Mouse (Mus musculus): Measurements from ENCODE around the gene Ino80e.
A peak's percentile ranks its signal among the peaks of the same experiment; 100 is the strongest.

The Ino80e gene

DNA sequence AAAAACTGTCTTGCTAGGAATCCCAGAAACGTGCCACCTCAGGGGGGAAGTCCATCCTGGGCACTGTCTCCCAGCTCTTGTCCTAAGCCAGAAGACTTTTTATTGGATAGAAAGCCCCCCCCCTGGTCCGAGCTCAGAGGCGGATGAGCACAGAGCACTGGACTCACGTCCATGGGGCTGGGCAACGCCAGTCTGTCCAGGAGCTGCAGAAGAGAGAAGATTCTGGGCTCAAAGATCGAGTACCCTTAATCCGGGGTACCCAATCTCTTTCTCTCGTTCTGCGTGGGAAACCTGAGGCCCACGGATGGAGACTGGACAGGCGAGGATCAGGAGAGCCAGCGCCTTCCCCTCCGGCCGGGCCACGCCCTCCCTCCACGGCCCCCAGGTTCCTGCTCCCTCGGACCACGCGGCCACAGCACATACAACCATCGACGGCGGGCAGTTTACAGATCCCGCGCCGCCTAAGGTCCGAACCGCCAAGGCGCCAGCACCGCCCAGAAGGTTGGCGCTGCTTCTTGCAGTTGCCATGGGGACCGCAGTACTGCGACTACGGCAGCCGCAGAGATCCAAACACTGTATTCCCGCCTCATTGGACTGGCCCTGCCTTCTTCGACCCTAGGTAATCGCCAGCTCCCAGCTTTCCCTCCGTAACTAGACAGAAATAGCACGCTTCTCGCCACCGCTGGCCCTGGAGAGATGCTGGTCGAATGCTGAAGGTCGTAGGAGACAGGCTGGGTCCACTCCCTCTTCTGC is 53.3 kb downstream of the Ino80e start:
- DNase-seq, result peak; percentile 91

DNA sequence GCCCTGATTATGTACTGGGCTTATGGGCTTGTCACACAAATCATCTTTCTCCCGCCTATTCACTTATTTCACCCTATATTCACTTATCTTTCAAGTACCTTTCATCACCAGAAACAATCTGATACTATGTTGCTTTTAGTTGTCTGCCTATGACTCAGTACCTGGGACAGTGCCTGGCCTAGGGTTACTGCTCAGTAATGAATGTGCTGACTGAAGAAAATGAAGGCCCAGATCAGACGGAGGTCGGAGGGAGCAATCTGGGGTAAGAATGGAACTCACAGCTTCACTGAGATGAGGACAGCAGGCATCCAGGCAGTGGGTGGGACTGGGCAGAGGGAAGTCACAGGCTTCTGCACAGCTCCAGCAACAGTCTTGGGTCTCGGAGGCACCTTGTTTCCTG is 54.8 kb downstream of the Ino80e start:
- DNase-seq, result no peak

DNA sequence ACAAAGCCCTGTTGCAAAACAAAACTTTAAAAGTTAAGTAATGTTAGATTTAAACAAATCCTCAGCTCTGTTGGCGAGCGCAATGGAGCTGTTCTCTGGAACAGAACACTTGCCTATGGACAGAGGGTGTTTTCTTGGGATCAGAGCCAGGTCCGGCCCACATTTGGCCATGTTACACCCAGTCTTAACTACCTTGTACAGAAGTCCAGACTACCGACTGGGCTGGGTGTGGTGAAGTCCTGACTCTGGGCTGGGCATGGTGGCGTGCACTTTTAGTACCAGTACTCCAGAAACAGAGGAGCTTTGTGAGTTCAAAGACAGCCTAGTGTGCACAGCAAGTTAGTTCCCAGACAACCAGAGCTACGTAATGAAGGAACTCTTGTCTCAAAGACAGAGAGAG is 55.2 kb downstream of the Ino80e start:
- DNase-seq, result peak; percentile 61

DNA sequence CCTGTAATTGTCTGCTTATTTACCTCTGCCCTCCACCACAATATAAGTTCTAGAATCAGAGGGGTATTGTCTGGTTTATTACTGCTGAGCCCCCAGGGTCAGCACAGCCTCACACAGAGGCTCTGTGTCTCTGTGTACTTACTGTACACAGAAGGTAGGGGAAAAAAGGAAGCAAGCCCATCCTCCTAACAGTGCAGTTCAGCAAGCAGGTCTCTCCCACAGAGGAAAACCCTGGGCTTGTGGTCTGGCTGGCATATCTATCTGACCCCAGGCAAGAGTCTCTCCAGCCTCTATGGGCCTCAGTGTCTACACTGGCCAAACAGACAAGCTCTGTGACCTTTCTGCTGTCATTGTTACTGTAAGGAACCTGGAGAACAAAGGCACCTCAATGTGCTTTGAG is 58.4 kb downstream of the Ino80e start:
- DNase-seq, result no peak

DNA sequence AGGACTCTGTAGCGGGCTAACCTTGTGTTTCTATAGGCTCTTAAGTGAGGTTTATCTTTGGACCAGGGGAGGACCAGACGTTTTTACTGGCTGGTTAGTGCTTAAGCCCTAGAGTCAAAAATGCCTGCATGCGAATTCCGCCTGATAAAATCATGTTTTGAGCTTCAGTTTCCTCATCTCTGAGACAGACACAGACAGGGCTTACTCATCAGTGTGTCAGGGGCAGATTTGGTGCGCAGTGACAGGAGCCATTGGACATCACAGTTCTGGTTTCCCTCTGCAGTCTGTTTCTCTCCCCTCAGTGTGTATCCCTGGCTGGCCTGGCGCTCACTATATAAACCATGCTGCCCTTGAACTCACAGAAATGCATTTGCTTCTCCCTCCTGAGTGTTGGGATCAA is 59.0 kb downstream of the Ino80e start:
- no peak for DNase-seq

DNA sequence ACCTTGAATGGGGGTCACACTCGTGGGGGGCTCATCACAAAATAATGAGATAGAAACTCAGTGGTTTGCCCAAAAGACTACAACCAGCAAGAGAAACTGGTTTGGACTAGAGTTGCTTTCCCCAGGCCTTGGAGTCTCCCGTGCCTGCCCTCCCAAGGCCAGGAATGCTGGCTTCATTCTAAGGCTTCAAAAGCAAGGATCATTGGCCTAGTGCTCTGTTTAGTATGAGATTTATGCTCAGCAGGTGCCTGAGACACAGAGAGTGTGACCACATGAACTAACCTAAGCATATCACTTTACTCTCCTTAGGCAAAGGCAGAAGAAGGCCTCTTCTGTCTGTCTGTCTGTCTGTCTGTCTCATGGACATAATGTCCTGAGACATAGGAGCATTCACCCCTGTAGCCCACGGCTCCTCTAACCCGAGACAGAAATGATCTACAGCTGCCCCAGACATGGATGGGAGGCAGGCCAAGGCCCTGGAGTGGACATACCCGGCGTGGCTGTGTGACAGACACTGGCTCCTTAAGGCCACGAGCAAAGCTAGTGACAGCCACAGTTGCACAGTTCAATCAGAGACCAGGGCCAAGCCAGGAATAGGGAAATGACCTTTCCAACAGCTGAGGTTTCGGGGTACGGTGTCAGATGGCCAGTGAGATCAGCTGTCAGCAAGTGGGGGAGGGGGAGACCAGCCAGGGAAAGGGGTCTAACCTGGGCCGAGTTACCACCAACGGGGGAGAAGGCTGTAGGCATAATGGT is 59.9 kb downstream of the Ino80e start:
- DNase-seq, result no peak

DNA sequence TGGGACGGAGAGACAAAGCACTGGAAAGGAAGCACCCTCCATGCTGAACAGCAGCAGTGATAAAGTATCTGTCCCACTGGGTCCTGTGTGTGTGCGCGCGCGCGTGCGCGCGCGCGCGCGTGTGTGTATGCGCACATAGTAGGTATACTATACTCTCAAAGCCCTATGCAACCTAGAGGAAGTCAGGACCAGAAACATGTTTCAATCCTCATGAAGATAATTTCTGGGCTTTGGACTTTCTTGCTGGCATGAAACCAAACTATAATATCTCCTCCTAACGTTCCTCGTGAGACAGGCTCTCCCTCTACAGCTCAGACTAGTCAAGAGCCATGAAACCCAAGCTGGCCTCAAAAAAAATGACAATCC is 61.1 kb downstream of the Ino80e start:
- DNase-seq, result no peak
